Mouse (Mus musculus) liver, embryonic 11.5 days (tissue): ENCODE data around the gene Tsc1. TPM values are rescaled to one million over a fixed set of nuclear protein-coding genes. Genes with fewer than 3 reads are reported as not detected.

Experiments
- microRNA-seq: library from miRNA; unstranded; fragments of <30 nt; microRNA quantifications from one replicate; pipeline ENCODE4, GENCODE M21; 2017; ENCODE audit warnings: borderline number of aligned reads
- polyA plus RNA-seq: library from polyadenylated mRNA; unstranded; fragments of >200 nt; fragmentation: Nextera tagmentation; extraction: Ambion mirVana; gene quantifications from 2 replicates; pipeline ENCODE4 v1.2.1, GENCODE M21; 2014

The Tsc1 gene
- polyA plus RNA-seq, 1 experiment from 2014 or later, result 20.7 TPM

Small RNA genes lying within 50 kb of the gene (microRNA-seq; reads per million reads assigned to microRNA genes)
- gene Gm22824 (not detected), gene Mir3088 (3.2 reads per million)

Other genes with a start within 250 kb of the Tsc1 start
- 1.3 and 1.5 TPM in 2 replicates for gene Ppp1r26, start 194.4 kb upstream of the Tsc1 start, polyA plus RNA-seq
- gene 1700007K13Rik, start 174.9 kb upstream of the Tsc1 start, polyA plus RNA-seq, result 0.29 TPM in 1 of 2 replicates, not detected in the other
- 68.2 and 69.3 TPM in 2 replicates for gene Mrps2, start 173.2 kb upstream of the Tsc1 start, polyA plus RNA-seq
- gene Gbgt1, start 144.3 kb upstream of the Tsc1 start, polyA plus RNA-seq, result 0.22 and 0.32 TPM in 2 replicates
- 0.73 and 0.78 TPM in 2 replicates for gene Gm10134, start 135.1 kb upstream of the Tsc1 start, polyA plus RNA-seq
- gene Ralgds, start 128.1 kb upstream of the Tsc1 start, polyA plus RNA-seq, result 11.3 and 12.9 TPM in 2 replicates
- gene Cel, start 77.8 kb upstream of the Tsc1 start, polyA plus RNA-seq, result not detected in 2 replicates
- 30.8 and 32.9 TPM in 2 replicates for gene Gtf3c5, start 57.5 kb upstream of the Tsc1 start, polyA plus RNA-seq
- gene Gfi1b, start 19.2 kb upstream of the Tsc1 start, polyA plus RNA-seq, result 143 and 151 TPM in 2 replicates
- 3.5 and 4.4 TPM in 2 replicates for gene Spaca9, start 58.5 kb downstream of the Tsc1 start, polyA plus RNA-seq
- 0.38 and 0.69 TPM in 2 replicates for gene Ak8, start 58.9 kb downstream of the Tsc1 start, polyA plus RNA-seq
- 19.2 and 20.1 TPM in 2 replicates for gene Gtf3c4, start 199.1 kb downstream of the Tsc1 start, polyA plus RNA-seq
- 15.5 and 16.4 TPM in 2 replicates for gene Ddx31, start 199.2 kb downstream of the Tsc1 start, polyA plus RNA-seq